Mouse (Mus musculus) myocyte (in vitro differentiated cells): ENCODE results near the gene Ntpcr.

ENCODE experiments used
- CEBPB ChIP-seq: IDR thresholded peaks from 2 replicates; pipeline ENCODE4 v1.6.1; 2011; ENCODE audit warnings: mild to moderate bottlenecking, moderate library complexity; ENCODE audit not compliant: poor library complexity, insufficient read depth, severe bottlenecking
- MAX ChIP-seq: IDR thresholded peaks from one replicate; pipeline ENCODE4 v1.6.1; 2011; ENCODE audit warnings: low read depth, mild to moderate bottlenecking, control low read depth
- MYOD1 ChIP-seq, 3 experiments: IDR thresholded peaks; one replicate each; pipeline ENCODE4 v1.6.1; 2011; ENCODE audit warnings: control low read depth in 2 of 3, low read depth in 2 of 3, mild to moderate bottlenecking in 2 of 3, moderate library complexity in 1 of 3; ENCODE audit not compliant: insufficient read length in 2 of 3, control insufficient read depth in 1 of 3
- POLR2A ChIP-seq: IDR thresholded peaks from one replicate; pipeline ENCODE4 v1.6.1; 2011; ENCODE audit warnings: low read depth, mild to moderate bottlenecking, control low read depth, moderate library complexity; ENCODE audit not compliant: insufficient read length
- POLR2AphosphoS2 ChIP-seq: IDR thresholded peaks from one replicate; pipeline ENCODE4 v1.6.1; 2011; ENCODE audit warnings: low read depth, control low read depth; ENCODE audit not compliant: insufficient read length
- REST ChIP-seq: IDR thresholded peaks from one replicate; pipeline ENCODE4 v1.6.1; 2011; ENCODE audit warnings: mild to moderate bottlenecking, control low read depth, moderate library complexity; ENCODE audit not compliant: insufficient read depth, insufficient read length
- TCF12 ChIP-seq: IDR thresholded peaks from one replicate; pipeline ENCODE4 v1.6.1; 2011; ENCODE audit warnings: mild to moderate bottlenecking, control low read depth; ENCODE audit not compliant: poor library complexity, insufficient read depth, severe bottlenecking
- TCF3 ChIP-seq: IDR thresholded peaks from one replicate; pipeline ENCODE4 v1.6.1; 2011; ENCODE audit warnings: low read depth, control low read depth; ENCODE audit not compliant: insufficient read length
- USF1 ChIP-seq: IDR thresholded peaks from one replicate; pipeline ENCODE4 v1.6.1; 2011; ENCODE audit warnings: low read depth, mild to moderate bottlenecking, control low read depth, moderate library complexity

GRCm38 (mm10) chr8:125757106-125757496, 27.3 kb downstream of the Ntpcr start:
- TF ChIP-seq REST, result no peak
- TF ChIP-seq POLR2AphosphoS2, result no peak
- no peak for TF ChIP-seq POLR2A
- TF ChIP-seq MYOD1 (IDR thresholded peaks at IDR 0.05; ENCODE audit: control insufficient read depth in 1 of 3, insufficient read length in 2 of 3, low read depth in 2 of 3), result no peak
- TF ChIP-seq CEBPB, result no peak
- TF ChIP-seq MAX, result no peak
- TF ChIP-seq USF1, result no peak
- no peak for TF ChIP-seq TCF12
- TF ChIP-seq TCF3, result no peak
